1 mouse cellular context compared by ENCODE assay signal in genomic region chr6:13870919-13871624, GRCm38 (mm10).
TF ChIP-seq lines count a peak whose summit lies in the region.

Gene 2610001J05Rik, minus strand, starts transcription at chr6:13871518.

TF ChIP-seq in CH12.LX, 34 proteins besides CTCF, POLR2A, EP300 and RAD21 (continued from another document):
- peak; percentile 66 for TF ChIP-seq MEF2A (IDR thresholded peaks at IDR 0.05; ENCODE audit: borderline replicate concordance, low read depth, low read length)
- TF ChIP-seq MYC (IDR thresholded peaks at IDR 0.05; ENCODE audit: low read depth, low read length): peak; percentile 76
- peak; percentile 37; the same call in 1 of the 2 replicates for TF ChIP-seq USF1 (IDR thresholded peaks at IDR 0.05; ENCODE audit: low read depth, low read length)
- no peak for TF ChIP-seq RCOR1 (conservative IDR thresholded peaks at IDR 0.05; ENCODE audit: low read depth, low read length)
- peak; percentile 99 for TF ChIP-seq TCF12 (IDR thresholded peaks at IDR 0.05; ENCODE audit: low read depth, low read length)
- 0 out of 2 replicates have a peak, but pooled peaks have one; percentile 7 for TF ChIP-seq JUND (conservative IDR thresholded peaks at IDR 0.05; ENCODE audit: low read depth, low read length)
- TF ChIP-seq ZKSCAN1 (IDR thresholded peaks at IDR 0.05; ENCODE audit: borderline replicate concordance, low read depth, low read length): no peak
- TF ChIP-seq SIN3A (IDR thresholded peaks at IDR 0.05; ENCODE audit: low read length): peak; percentile 65
- TF ChIP-seq ZMIZ1 (IDR thresholded peaks at IDR 0.05; ENCODE audit: low read depth, low read length): peak; percentile 82; the same call in 1 of the 2 replicates
- TF ChIP-seq USF2 (conservative IDR thresholded peaks at IDR 0.05; ENCODE audit: low read depth, low read length): peak; percentile 44
- TF ChIP-seq POLR2AphosphoS2 (IDR thresholded peaks at IDR 0.05; ENCODE audit: low read depth, low read length): peak; percentile 87; the same call in 1 of the 2 replicates
